Mouse (Mus musculus): ENCODE results near the gene Add3.

GRCm38 (mm10) chr19:53273055-53273722 is 132.9 kb downstream of the Add3 start:
- no peak for TF ChIP-seq CTCF (IDR thresholded peaks at IDR 0.05)
- no peak for TF ChIP-seq EP300 (IDR thresholded peaks at IDR 0.05)

All from lung, postnatal 0 days (tissue).